Mouse (Mus musculus) MEL (cell line): ENCODE measurements at regions not wholly inside any gene's neighbourhood (a gene's known extent, or its start where the extent isn't known, plus 50 kb on each side); places are given as distances from the start of the nearest gene placed in this dataset.

Experiments
- DNase-seq: peaks from one replicate; pipeline ENCODE4 v3.0.0; 2011; ENCODE audit warnings: low read depth, low spot score
- H3K27ac ChIP-seq: 2 replicates; pipeline ENCODE4 v1.5.1; 2012; ENCODE audit warnings: low read depth, mild to moderate bottlenecking, control low read depth, low read length, moderate library complexity; ENCODE audit not compliant: control insufficient read depth
- H3K27me3 ChIP-seq, 2 experiments: fragments of 150-350 bp in 1 of 2; sonication (generic) in 1 of 2; 2 replicates each; pipeline ENCODE4 v1.6.1; 2012; ENCODE audit warnings: low read length in 2 of 2, mild to moderate bottlenecking in 2 of 2, improper control_type of control experiment in 1 of 2, moderate library complexity in 1 of 2; ENCODE audit not compliant: insufficient read depth in 2 of 2, control insufficient read depth in 1 of 2
- H3K36me3 ChIP-seq, 2 experiments: 2 replicates each; pipeline ENCODE4 v1.6.1; 2012 to 2014; ENCODE audit warnings: low read length in 2 of 2, improper control_type of control experiment in 1 of 2, inconsistent platforms in 1 of 2, mild to moderate bottlenecking in 1 of 2; ENCODE audit not compliant: insufficient read depth in 2 of 2, control insufficient read depth in 1 of 2
- H3K4me1 ChIP-seq, 2 experiments: fragments of 150-350 bp in 1 of 2; sonication (generic) in 1 of 2; 2 replicates each; pipeline ENCODE4 v1.6.1; 2012; ENCODE audit warnings: low read length in 2 of 2, improper control_type of control experiment in 1 of 2, mild to moderate bottlenecking in 1 of 2; ENCODE audit not compliant: insufficient read depth in 2 of 2, control insufficient read depth in 1 of 2
- H3K4me3 ChIP-seq, 2 experiments: fragments of 150-350 bp in 1 of 2; sonication (generic) in 1 of 2; 2 replicates each; pipeline ENCODE4 v1.5.1; 2012; ENCODE audit warnings: low read depth in 2 of 2, low read length in 2 of 2, mild to moderate bottlenecking in 2 of 2, moderate library complexity in 2 of 2, control low read depth in 1 of 2, improper control_type of control experiment in 1 of 2; ENCODE audit not compliant: control insufficient read depth in 1 of 2, insufficient read depth in 1 of 2
- H3K79me2 ChIP-seq: 2 replicates; pipeline ENCODE4 v1.6.1; 2012; ENCODE audit warnings: mild to moderate bottlenecking, low read length, moderate library complexity; ENCODE audit not compliant: control insufficient read depth, poor library complexity, insufficient read depth
- H3K9ac ChIP-seq: 2 replicates; pipeline ENCODE4 v1.6.1; 2012; ENCODE audit warnings: low read depth, mild to moderate bottlenecking, control low read depth, low read length, moderate library complexity; ENCODE audit not compliant: control insufficient read depth, poor library complexity, severe bottlenecking
- H3K9me3 ChIP-seq: fragments of 150-350 bp; sonication (generic); replicated peaks from 2 replicates; pipeline ENCODE4 v1.6.1; 2012; ENCODE audit warnings: mild to moderate bottlenecking, low read length, improper control_type of control experiment, moderate library complexity; ENCODE audit not compliant: insufficient read depth
- BHLHE40 ChIP-seq: IDR thresholded peaks from 2 replicates; pipeline ENCODE4 v1.6.1; 2012; ENCODE audit warnings: low read depth, mild to moderate bottlenecking, inconsistent platforms, low read length, improper control_type of control experiment, borderline replicate concordance
- E2F4 ChIP-seq: IDR thresholded peaks from 2 replicates; pipeline ENCODE4 v1.6.1; 2011; ENCODE audit warnings: low read depth, low read length, improper control_type of control experiment, borderline replicate concordance
- ETS1 ChIP-seq: IDR thresholded peaks from 2 replicates; pipeline ENCODE4 v1.6.1; 2012; ENCODE audit warnings: low read depth, mild to moderate bottlenecking, inconsistent platforms, low read length, improper control_type of control experiment, moderate library complexity
- GABPA ChIP-seq: IDR thresholded peaks from 2 replicates; pipeline ENCODE4 v1.6.1; 2012; ENCODE audit warnings: low read depth, mild to moderate bottlenecking, inconsistent platforms, low read length, improper control_type of control experiment, moderate library complexity
- HCFC1 ChIP-seq: IDR thresholded peaks from 2 replicates; pipeline ENCODE4 v1.6.1; 2012; ENCODE audit warnings: low read depth, mild to moderate bottlenecking, inconsistent platforms, low read length, improper control_type of control experiment, moderate library complexity
- JUND ChIP-seq: IDR thresholded peaks from 2 replicates; pipeline ENCODE4 v1.6.1; 2011; ENCODE audit warnings: low read depth, mild to moderate bottlenecking, improper control_type of control experiment, low read length
- KAT2A ChIP-seq: conservative IDR thresholded peaks from 2 replicates; pipeline ENCODE4 v1.6.1; 2012; ENCODE audit warnings: low read depth, low read length, improper control_type of control experiment, inconsistent platforms
- MAX ChIP-seq: IDR thresholded peaks from 2 replicates; pipeline ENCODE4 v1.6.1; 2011; ENCODE audit warnings: low read length, improper control_type of control experiment
- MAZ ChIP-seq: IDR thresholded peaks from 2 replicates; pipeline ENCODE4 v1.6.1; 2012; ENCODE audit warnings: low read depth, mild to moderate bottlenecking, inconsistent platforms, low read length, improper control_type of control experiment
- MEF2A ChIP-seq: IDR thresholded peaks from 2 replicates; pipeline ENCODE4 v1.6.1; 2014; ENCODE audit warnings: low read depth, mild to moderate bottlenecking, inconsistent platforms, low read length, improper control_type of control experiment; ENCODE audit not compliant: poor library complexity, insufficient replicate concordance, severe bottlenecking; ENCODE audit errors: extremely low read depth
- MYB ChIP-seq: IDR thresholded peaks from 2 replicates; pipeline ENCODE4 v1.6.1; 2011; ENCODE audit warnings: mild to moderate bottlenecking, low read depth, low read length, improper control_type of control experiment
- MYC ChIP-seq: IDR thresholded peaks from 2 replicates; pipeline ENCODE4 v1.6.1; 2011; ENCODE audit warnings: low read depth, mild to moderate bottlenecking, low read length, improper control_type of control experiment, moderate library complexity
- NELFE ChIP-seq: IDR thresholded peaks from 2 replicates; pipeline ENCODE4 v1.6.1; 2011; ENCODE audit warnings: low read depth, low read length, improper control_type of control experiment
- POLR2AphosphoS2 ChIP-seq: IDR thresholded peaks from 2 replicates; pipeline ENCODE4 v1.6.1; 2011; ENCODE audit warnings: low read length, improper control_type of control experiment
- RAD21 ChIP-seq: IDR thresholded peaks from 2 replicates; pipeline ENCODE4 v1.6.1; 2011; ENCODE audit warnings: mild to moderate bottlenecking, low read depth, low read length, improper control_type of control experiment
- RCOR1 ChIP-seq: IDR thresholded peaks from 2 replicates; pipeline ENCODE4 v1.6.1; 2012; ENCODE audit warnings: low read depth, mild to moderate bottlenecking, inconsistent platforms, low read length, improper control_type of control experiment
- SIN3A ChIP-seq: IDR thresholded peaks from 2 replicates; pipeline ENCODE4 v1.6.1; 2012; ENCODE audit warnings: low read length, improper control_type of control experiment, inconsistent platforms
- UBTF ChIP-seq: IDR thresholded peaks from 2 replicates; pipeline ENCODE4 v1.6.1; 2012; ENCODE audit warnings: low read depth, mild to moderate bottlenecking, inconsistent platforms, low read length, improper control_type of control experiment, moderate library complexity, borderline replicate concordance; ENCODE audit not compliant: insufficient read depth
- USF1 ChIP-seq: IDR thresholded peaks from 2 replicates; pipeline ENCODE4 v1.6.1; 2014; ENCODE audit warnings: low read depth, mild to moderate bottlenecking, inconsistent platforms, low read length, improper control_type of control experiment, moderate library complexity
- USF2 ChIP-seq, 2 experiments: IDR thresholded peaks; 2 replicates each; pipeline ENCODE4 v1.6.1; 2011 to 2012; ENCODE audit warnings: improper control_type of control experiment in 2 of 2, low read length in 2 of 2, borderline replicate concordance in 1 of 2, inconsistent platforms in 1 of 2, low read depth in 1 of 2, mild to moderate bottlenecking in 1 of 2; ENCODE audit not compliant: insufficient read depth in 1 of 2
- ZC3H11A ChIP-seq: IDR thresholded peaks from 2 replicates; pipeline ENCODE4 v1.6.1; 2012; ENCODE audit warnings: low read depth, mild to moderate bottlenecking, inconsistent platforms, low read length, improper control_type of control experiment
- ZNF384 ChIP-seq: IDR thresholded peaks from 2 replicates; pipeline ENCODE4 v1.6.1; 2012; ENCODE audit warnings: low read depth, mild to moderate bottlenecking, inconsistent platforms, low read length, improper control_type of control experiment

- TF ChIP-seq POLR2AphosphoS2 (no peak), MAZ (no peak), USF1 (no peak), RAD21 (no peak), ZNF384 (no peak)
- TF ChIP-seq, all 39 proteins: peak for 0
- no peak overlapping the region for H3K9ac ChIP-seq
- no peak for DNase-seq
- no peak overlapping the region for H3K4me3 ChIP-seq
- H3K27ac ChIP-seq: no peak overlapping the region
- no peaks in the 10 kb centered on the region for H3K27me3 ChIP-seq
- no peaks in the 10 kb centered on the region for H3K79me2 ChIP-seq
- H3K4me1 ChIP-seq: no peaks in the 10 kb centered on the region
- H3K9me3 ChIP-seq: no peaks in the 10 kb centered on the region
- H3K36me3 ChIP-seq: no peaks in the 10 kb centered on the region
Measured at GRCm38 (mm10) chr4:29135685-29136385, 322.9 kb downstream of the Epha7 start.

- DNase-seq: no peak
- TF ChIP-seq UBTF: no peak
- TF ChIP-seq GABPA: no peak
- no peak for TF ChIP-seq JUND
- no peak for TF ChIP-seq MEF2A
- TF ChIP-seq HCFC1: no peak
- TF ChIP-seq MAX: no peak
- TF ChIP-seq POLR2AphosphoS2: no peak
- Histone ChIP-seq H3K79me2 (no peaks in the 10 kb centered on the region), H3K27me3 (no peaks in the 10 kb centered on the region), H3K9me3 (no peaks in the 10 kb centered on the region), H3K36me3 (no peaks in the 10 kb centered on the region), H3K4me1 (no peaks in the 10 kb centered on the region), H3K9ac (no peak overlapping the region), H3K4me3 (no peak overlapping the region), H3K27ac (no peak overlapping the region)
Measured at GRCm38 (mm10) chr4:29138771-29139301, 325.9 kb downstream of the Epha7 start.

DNA sequence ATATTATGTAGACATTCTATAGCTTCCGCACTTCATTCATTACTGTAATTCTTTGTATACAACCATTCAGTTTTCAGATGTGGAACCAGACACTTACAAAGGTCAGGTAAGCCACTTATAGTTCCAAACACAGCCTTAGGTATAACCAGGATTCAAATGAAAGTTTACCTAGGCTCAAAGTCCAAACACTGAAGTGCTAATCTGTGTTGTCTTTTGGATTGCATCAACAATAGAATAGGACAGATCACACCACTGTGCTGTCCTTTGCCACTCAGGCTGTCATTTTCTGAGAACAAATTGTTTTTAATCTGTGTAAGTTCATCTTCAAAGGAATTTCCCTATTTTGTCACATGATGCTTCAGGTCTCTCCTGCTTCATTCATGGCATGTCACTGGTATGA lies 330.5 kb downstream of the Epha7 start:
- H3K4me3 ChIP-seq: no peak overlapping the region
- no peak overlapping the region for H3K9ac ChIP-seq
- no peaks in the 10 kb centered on the region for H3K4me1 ChIP-seq
- H3K27ac ChIP-seq: no peak overlapping the region
- no peaks in the 10 kb centered on the region for H3K9me3 ChIP-seq
- H3K36me3 ChIP-seq: no peaks in the 10 kb centered on the region
- no peaks in the 10 kb centered on the region for H3K79me2 ChIP-seq
- DNase-seq: no peak
- no peak for TF ChIP-seq GABPA
- TF ChIP-seq NELFE: no peak
- no peak for TF ChIP-seq MYC
- no peak for TF ChIP-seq USF2 (IDR thresholded peaks at IDR 0.05; ENCODE audit: borderline replicate concordance in 1 of 2, insufficient read depth in 1 of 2, low read depth in 1 of 2, low read length in 2 of 2)
- TF ChIP-seq MYB: no peak
- TF ChIP-seq E2F4: no peak
- TF ChIP-seq JUND: no peak
- TF ChIP-seq SIN3A: no peak
- TF ChIP-seq ETS1: no peak
- TF ChIP-seq USF1: no peak
- TF ChIP-seq UBTF: no peak
- TF ChIP-seq RCOR1: no peak
- TF ChIP-seq MAX: no peak
- no peak for TF ChIP-seq KAT2A
- no peak for TF ChIP-seq ZC3H11A
- TF ChIP-seq BHLHE40: no peak
- TF ChIP-seq, all 39 proteins: peak for 0
- no peaks in the 10 kb centered on the region for H3K27me3 ChIP-seq
